Comparison of ENCODE assay signal across 8 mouse cellular contexts in genomic region chr4:154171151-154171930, GRCm38 (mm10). TPM values are rescaled to one million over a fixed set of nuclear protein-coding genes. Genes with fewer than 3 reads are reported as not detected.
DNase-seq lines count a peak whose midpoint lies in the region; ATAC-seq lines count a peak whose summit lies in the region.

No protein-coding gene starts in this region.

- peak; percentile 41 for ATAC-seq in forebrain, embryonic 12.5 days (ENCODE audit: low FRiP score)
- ATAC-seq in limb, embryonic 12.5 days (ENCODE audit: insufficient number of reproducible peaks, insufficient read depth, low FRiP score, low TSS enrichment, low read depth), result peak; percentile 44; the same call in 1 of the 2 replicates
- peak; percentile 43; the same call in 1 of the 2 replicates for ATAC-seq in neural tube, embryonic 11.5 days (ENCODE audit: insufficient read depth, low FRiP score, low TSS enrichment)

- peaks cover 81% of the 10 kb centered on the region for H3K27me3 ChIP-seq in heart, embryonic 10.5 days (ENCODE audit: insufficient read depth, poor library complexity, severe bottlenecking)
- peaks cover 57% of the 10 kb centered on the region for H3K27me3 ChIP-seq in forebrain, embryonic 12.5 days
- peaks cover 26% of the 10 kb centered on the region for H3K27me3 ChIP-seq in limb, embryonic 12.5 days
- H3K27me3 ChIP-seq in neural tube, embryonic 11.5 days (ENCODE audit: control insufficient read depth, insufficient read depth, low read length), result peaks cover 15% of the 10 kb centered on the region

- H3K27ac ChIP-seq in heart, embryonic 10.5 days, result peak overlapping the region; percentile 74
- H3K27ac ChIP-seq in forebrain, embryonic 12.5 days, result no peak overlapping the region
- H3K27ac ChIP-seq in limb, embryonic 12.5 days, result peak overlapping the region; percentile 88
- H3K27ac ChIP-seq in neural tube, embryonic 11.5 days (ENCODE audit: low read depth, low read length), result no peak overlapping the region

- H3K4me1 ChIP-seq in heart, embryonic 10.5 days, result peaks cover 42% of the 10 kb centered on the region
- peaks cover 35% of the 10 kb centered on the region for H3K4me1 ChIP-seq in forebrain, embryonic 12.5 days
- H3K4me1 ChIP-seq in limb, embryonic 12.5 days (replicated peaks), result peaks cover 58% of the 10 kb centered on the region
- H3K4me1 ChIP-seq in neural tube, embryonic 11.5 days (ENCODE audit: control insufficient read depth, insufficient read depth, low read length), result peaks cover 24% of the 10 kb centered on the region

- H3K4me3 ChIP-seq in heart, embryonic 10.5 days, result peak overlapping the region; percentile 76
- peak overlapping the region; percentile 67 for H3K4me3 ChIP-seq in forebrain, embryonic 12.5 days (replicated peaks)
- H3K4me3 ChIP-seq in limb, embryonic 12.5 days (replicated peaks), result peak overlapping the region; percentile 72
- peak overlapping the region; percentile 59 for H3K4me3 ChIP-seq in neural tube, embryonic 11.5 days (ENCODE audit: low read depth, low read length)

- H3K9me3 ChIP-seq in heart, embryonic 10.5 days, result no peaks in the 10 kb centered on the region
- H3K9me3 ChIP-seq in forebrain, embryonic 12.5 days, result no peaks in the 10 kb centered on the region
- no peaks in the 10 kb centered on the region for H3K9me3 ChIP-seq in limb, embryonic 12.5 days
- H3K9me3 ChIP-seq in neural tube, embryonic 11.5 days (ENCODE audit: control insufficient read depth, low read length), result no peaks in the 10 kb centered on the region

- 1% methylated on average over 37 of the region's 37 CpGs for WGBS in heart, embryonic 10.5 days
- WGBS in forebrain, embryonic 12.5 days, result 1% methylated on average over 37 of the region's 37 CpGs
- under 1% methylated on average over 37 of the region's 37 CpGs for WGBS in limb, embryonic 12.5 days
- WGBS in neural tube, embryonic 11.5 days, result under 1% methylated on average over 37 of the region's 37 CpGs

- peak overlapping the region; percentile 60 for H3K9ac ChIP-seq in forebrain, embryonic 12.5 days
- peak overlapping the region; percentile 69 for H3K9ac ChIP-seq in limb, embryonic 12.5 days (replicated peaks)
- peak overlapping the region; percentile 64 for H3K9ac ChIP-seq in neural tube, embryonic 11.5 days (ENCODE audit: low read length)

- peak overlapping the region; percentile 97 for H3K4me2 ChIP-seq in forebrain, embryonic 12.5 days
- peak overlapping the region; percentile 93 for H3K4me2 ChIP-seq in limb, embryonic 12.5 days
- H3K4me2 ChIP-seq in neural tube, embryonic 11.5 days (ENCODE audit: low read depth), result peak overlapping the region; percentile 100

- no peak for DNase-seq in heart, embryonic 10.5 days (ENCODE audit: low spot score)
- DNase-seq in heart, adult 18-20 months, result no peak
- peak; percentile 66 for DNase-seq in neural tube, embryonic 11.5 days (ENCODE audit: low spot score)
- no peak for DNase-seq in gastrocnemius, postnatal 10 days
- no peak for DNase-seq in thymus, postnatal 10 days (ENCODE audit: low spot score in 2 of 2)
- DNase-seq in gastrocnemius, adult 18-20 months (ENCODE audit: low spot score), result no peak

- no peaks in the 10 kb centered on the region for H3K36me3 ChIP-seq in heart, embryonic 10.5 days
- H3K36me3 ChIP-seq in forebrain, embryonic 12.5 days (replicated peaks), result no peaks in the 10 kb centered on the region
- H3K36me3 ChIP-seq in limb, embryonic 12.5 days, result no peaks in the 10 kb centered on the region
- H3K36me3 ChIP-seq in neural tube, embryonic 11.5 days (ENCODE audit: control insufficient read depth, insufficient read depth, low read length), result no peaks in the 10 kb centered on the region

RNA-seq across cellular contexts. Expression of gene Megf6, which starts 0.8 kb away (rescaled TPM):
- polyA plus RNA-seq in heart, embryonic 10.5 days (2016; fragmentation: Nextera tagmentation; extraction: Ambion mirVana), result 8.7 and 13.5 TPM in 2 replicates
- 1 to 10 TPM; 3.7 to 4.6 TPM for total RNA-seq in heart, adult 18-20 months (2021)
- polyA plus RNA-seq in forebrain, embryonic 12.5 days (2016; fragmentation: Nextera tagmentation; extraction: Ambion mirVana), result 19.9 and 21.7 TPM in 2 replicates
- polyA plus RNA-seq in limb, embryonic 12.5 days (2016; fragmentation: Nextera tagmentation; extraction: Ambion mirVana), result 58.4 and 59.0 TPM in 2 replicates
- 22.1 and 22.7 TPM in 2 replicates for polyA plus RNA-seq in neural tube, embryonic 11.5 days (2014; fragmentation: Nextera tagmentation; extraction: Ambion mirVana)
- 1 to 10 TPM; 4.4 to 4.7 TPM for total RNA-seq in gastrocnemius, postnatal 10 days (2021)
- total RNA-seq in gastrocnemius, adult 18-20 months (2021), result under 1 TPM; 0.25 to 0.40 TPM

RNA-seq across cellular contexts. Expression of gene Tprgl, which starts 10.9 kb away (rescaled TPM):
- polyA plus RNA-seq in heart, embryonic 10.5 days (2016; fragmentation: Nextera tagmentation; extraction: Ambion mirVana), result 125 and 140 TPM in 2 replicates
- total RNA-seq in heart, adult 18-20 months (2021), result 100 to 1,000 TPM; 120 to 127 TPM
- 127 and 131 TPM in 2 replicates for polyA plus RNA-seq in forebrain, embryonic 12.5 days (2016; fragmentation: Nextera tagmentation; extraction: Ambion mirVana)
- 111 and 115 TPM in 2 replicates for polyA plus RNA-seq in limb, embryonic 12.5 days (2016; fragmentation: Nextera tagmentation; extraction: Ambion mirVana)
- 145 and 153 TPM in 2 replicates for polyA plus RNA-seq in neural tube, embryonic 11.5 days (2014; fragmentation: Nextera tagmentation; extraction: Ambion mirVana)
- 10 to 100 TPM; 80.1 to 90.4 TPM for total RNA-seq in gastrocnemius, postnatal 10 days (2021)
- total RNA-seq in gastrocnemius, adult 18-20 months (2021), result 100 to 1,000 TPM in 1 of 2 experiments, 10 to 100 TPM in 1; 93.9 to 108 TPM

RNA-seq across cellular contexts. Expression of gene Wrap73, which starts 29.2 kb away (rescaled TPM):
- 27.7 and 33.2 TPM in 2 replicates for polyA plus RNA-seq in heart, embryonic 10.5 days (2016; fragmentation: Nextera tagmentation; extraction: Ambion mirVana)
- 10 to 100 TPM; 12.3 to 12.8 TPM for total RNA-seq in heart, adult 18-20 months (2021)
- polyA plus RNA-seq in forebrain, embryonic 12.5 days (2016; fragmentation: Nextera tagmentation; extraction: Ambion mirVana), result 52.0 and 54.6 TPM in 2 replicates
- 46.0 and 48.5 TPM in 2 replicates for polyA plus RNA-seq in limb, embryonic 12.5 days (2016; fragmentation: Nextera tagmentation; extraction: Ambion mirVana)
- polyA plus RNA-seq in neural tube, embryonic 11.5 days (2014; fragmentation: Nextera tagmentation; extraction: Ambion mirVana), result 43.8 and 45.5 TPM in 2 replicates
- 10 to 100 TPM in 1 of 2 experiments, 1 to 10 TPM in 1; 9.7 to 10.5 TPM for total RNA-seq in gastrocnemius, postnatal 10 days (2021)
- total RNA-seq in gastrocnemius, adult 18-20 months (2021), result 10 to 100 TPM; 12.0 to 12.9 TPM

RNA-seq across cellular contexts. Expression of gene Trp73, which starts 31.3 kb away (rescaled TPM):
- polyA plus RNA-seq in heart, embryonic 10.5 days (2016; fragmentation: Nextera tagmentation; extraction: Ambion mirVana), result 0.09 TPM in 1 of 2 replicates, not detected in the other
- total RNA-seq in heart, adult 18-20 months (2021), result under 1 TPM in 1 of 2 experiments, not detected in 1; 0.15 TPM
- 9.0 and 9.1 TPM in 2 replicates for polyA plus RNA-seq in forebrain, embryonic 12.5 days (2016; fragmentation: Nextera tagmentation; extraction: Ambion mirVana)
- 1.2 and 1.9 TPM in 2 replicates for polyA plus RNA-seq in limb, embryonic 12.5 days (2016; fragmentation: Nextera tagmentation; extraction: Ambion mirVana)
- 0.31 and 0.35 TPM in 2 replicates for polyA plus RNA-seq in neural tube, embryonic 11.5 days (2014; fragmentation: Nextera tagmentation; extraction: Ambion mirVana)
- total RNA-seq in gastrocnemius, postnatal 10 days (2021), result not detected
- total RNA-seq in gastrocnemius, adult 18-20 months (2021), result not detected

Comparison
In these comparisons a context has a peak if more than half of its experiments do, and no peak if none do; other contexts are left out.
1. H3K27ac ChIP-seq: peak in heart, embryonic 10.5 days (single experiment) and limb, embryonic 12.5 days (single experiment); none in forebrain, embryonic 12.5 days (single experiment) and neural tube, embryonic 11.5 days (single experiment).
2. Peak in every context shown above with its lines, with median percentiles within 50 percentile points of each other: H3K4me3 ChIP-seq, ATAC-seq, H3K4me2 ChIP-seq and H3K9ac ChIP-seq.